9 mouse cellular contexts compared by ENCODE assay signal in the genomic region with DNA sequence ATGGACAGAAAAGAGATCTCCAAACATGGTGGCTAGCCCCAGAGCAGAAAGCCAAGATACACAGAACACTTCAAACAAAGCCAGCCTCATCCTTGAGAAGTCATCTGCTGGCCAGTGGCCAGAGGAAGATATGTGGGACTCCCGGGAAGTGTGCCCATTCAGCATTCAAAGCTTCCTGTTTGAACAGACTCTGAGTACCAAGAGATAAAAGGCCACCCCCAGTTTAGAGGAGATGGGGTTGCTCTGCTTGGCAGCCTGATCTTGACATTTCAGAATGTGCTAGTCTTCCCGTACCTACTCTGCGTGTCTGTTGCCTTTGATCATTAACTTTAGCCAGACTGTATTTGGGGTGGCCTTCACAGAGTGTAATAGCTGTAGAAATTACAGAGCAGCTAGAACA. TPM values are rescaled to one million over a fixed set of nuclear protein-coding genes. Genes with fewer than 3 reads are reported as not detected.
DNase-seq lines count a peak whose midpoint lies in the region; ATAC-seq and TF ChIP-seq lines count a peak whose summit lies in the region.
"Had no signal": no experiment of that assay in that cellular context is flagged by ENCODE, and none has a peak within 500 bp of the region (broad histone marks: within the 10 kb centered on the region; RNA-seq: fewer than 3 reads in every experiment).

No protein-coding gene starts in this region.

- H3K36me3 ChIP-seq in heart, embryonic 16.5 days (ENCODE audit: control insufficient read depth, insufficient read depth): no peaks in the 10 kb centered on the region
- H3K36me3 ChIP-seq: forebrain, embryonic 12.5 days had no signal

- TF ChIP-seq CTCF in lung, adult 2 months (IDR thresholded peaks at IDR 0.05; ENCODE audit: insufficient read depth, low read length): no peak
- TF ChIP-seq CTCF in brain, embryonic 14.5 days (IDR thresholded peaks at IDR 0.05; ENCODE audit: borderline replicate concordance, extremely low read depth, insufficient read depth, insufficient read length): no peak

- WGBS in heart, embryonic 16.5 days: 33% methylated on average over 3 of the region's 3 CpGs
- WGBS in lung, adult 2 months: 23% methylated on average over 3 of the region's 3 CpGs

- ATAC-seq in heart, embryonic 16.5 days (replicated peaks; ENCODE audit: extremely low read depth, insufficient read depth, low FRiP score): peak; percentile 45; the same call in 1 of the 2 replicates

- no peaks in the 10 kb centered on the region for H3K9me3 ChIP-seq in heart, embryonic 16.5 days (replicated peaks; ENCODE audit: control insufficient read depth, low read length)
- H3K9me3 ChIP-seq: forebrain, embryonic 12.5 days had no signal

- H3K4me3 ChIP-seq in heart, embryonic 16.5 days (ENCODE audit: low read length): no peak overlapping the region
- no peak overlapping the region for H3K4me3 ChIP-seq in lung, adult 2 months (replicated peaks; ENCODE audit: extremely low read depth, low read depth, low read length)
- H3K4me3 ChIP-seq: forebrain, embryonic 12.5 days had no signal

- TF ChIP-seq POLR2A in lung, adult 2 months (IDR thresholded peaks at IDR 0.05; ENCODE audit: borderline replicate concordance, extremely low read depth, low read depth, low read length): no peak
- no peak for TF ChIP-seq POLR2A in brain, embryonic 14.5 days (IDR thresholded peaks at IDR 0.05; ENCODE audit: borderline replicate concordance, extremely low read depth, insufficient read depth, insufficient read length, poor library complexity, severe bottlenecking)

- no peaks in the 10 kb centered on the region for H3K27me3 ChIP-seq in heart, embryonic 16.5 days (ENCODE audit: control insufficient read depth, insufficient read depth, low read length)
- H3K27me3 ChIP-seq: forebrain, embryonic 12.5 days had no signal

- H3K9ac ChIP-seq in heart, embryonic 16.5 days (ENCODE audit: low read length): no peak overlapping the region
- H3K9ac ChIP-seq: forebrain, embryonic 12.5 days had no signal

- peaks cover 5% of the 10 kb centered on the region for H3K4me1 ChIP-seq in heart, embryonic 16.5 days (ENCODE audit: control insufficient read depth, insufficient read depth, low read length)
- peaks cover 2% of the 10 kb centered on the region; the same call in 1 of the 2 replicates for H3K4me1 ChIP-seq in lung, adult 2 months (ENCODE audit: control insufficient read depth, insufficient read depth, low read length)
- H3K4me1 ChIP-seq: forebrain, embryonic 12.5 days had no signal

- no peak for DNase-seq in heart, adult 18-20 months
- peak; percentile 8 to 11 for DNase-seq in lung, adult 18-20 months
- no peak for DNase-seq in lung, adult 2 months
- peak; percentile 31 for DNase-seq in brain, embryonic 14.5 days (ENCODE audit: low read depth)
- DNase-seq in ovary, postnatal 36 days (ENCODE audit: low spot score): peak; percentile 64
- DNase-seq in embryo, embryonic 11 days: no peak
- no peak for DNase-seq in spleen, postnatal 14 days (ENCODE audit: low spot score in 2 of 2)

- H3K27ac ChIP-seq in heart, embryonic 16.5 days (ENCODE audit: low read length): 0 out of 2 replicates have a peak overlapping the region, but pooled peaks have one; percentile 14
- H3K27ac ChIP-seq: forebrain, embryonic 12.5 days had no signal

- H3K4me2 ChIP-seq in heart, embryonic 16.5 days (ENCODE audit: low read depth, low read length): no peak overlapping the region
- H3K4me2 ChIP-seq: forebrain, embryonic 12.5 days had no signal

RNA-seq across cellular contexts. Expression of a gene that starts 59.5 kb away (rescaled TPM):
- 10.7 and 12.9 TPM in 2 replicates for polyA plus RNA-seq in heart, embryonic 16.5 days (2015; fragmentation: Nextera tagmentation; extraction: Ambion mirVana)
- total RNA-seq in heart, adult 18-20 months (2021): 10 to 100 TPM; 81.5 to 86.5 TPM
- polyA plus RNA-seq in lung, adult 2 months (2012; rRNA removed): 3.5 and 6.3 TPM in 2 replicates
- 8.0 and 12.5 TPM in 2 replicates for polyA plus RNA-seq in brain, embryonic 14.5 days (2012; rRNA removed)

Comparison
In these comparisons a context has a peak if more than half of its experiments do, and no peak if none do; other contexts are left out.
1. DNase-seq: peak in lung, adult 18-20 months (2 of 2), brain, embryonic 14.5 days (single experiment) and ovary, postnatal 36 days (single experiment); none in heart, adult 18-20 months (0 of 2), lung, adult 2 months (single experiment), embryo, embryonic 11 days (single experiment) and spleen, postnatal 14 days (0 of 2).